Mouse (Mus musculus): ENCODE results near the gene Hist1h4j.

DNA sequence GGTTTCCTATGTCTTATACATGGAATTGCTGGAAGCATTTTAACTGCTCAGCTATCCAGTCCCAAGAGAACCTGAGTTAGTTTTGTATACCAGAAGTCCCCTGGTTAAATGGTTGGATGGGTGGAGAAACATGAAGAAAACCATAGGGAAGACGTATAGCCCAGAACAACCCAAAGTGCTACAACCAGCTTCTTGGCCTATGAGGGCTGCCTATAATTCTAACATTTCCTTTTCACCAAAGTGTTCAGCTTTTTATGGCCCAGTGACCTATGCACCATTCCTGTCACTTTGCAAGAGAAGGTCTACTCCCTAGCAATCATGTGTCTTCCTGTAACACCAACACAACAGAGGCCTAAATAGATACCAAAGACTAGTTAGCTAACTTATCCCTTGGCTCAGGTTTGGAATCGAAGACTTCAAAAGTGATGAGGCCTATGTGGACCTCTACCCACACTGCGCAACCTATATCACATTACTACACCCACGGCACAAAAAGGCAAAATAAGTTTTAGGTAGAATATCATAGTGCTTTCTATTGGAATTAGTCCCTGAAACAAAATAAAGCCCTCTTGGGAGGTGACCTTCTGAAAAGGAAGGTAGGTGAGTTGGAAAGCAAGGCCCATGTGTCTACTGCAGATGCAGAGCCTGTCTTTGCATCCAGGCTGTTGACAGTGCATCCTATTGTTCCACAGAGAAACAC is 16.3 kb upstream of the Hist1h4j start:
- TF ChIP-seq EP300 (IDR thresholded peaks at IDR 0.05; ENCODE audit: low read length) (no peak), NELFE (IDR thresholded peaks at IDR 0.05; ENCODE audit: low read depth, low read length) (peak; percentile 61; the same call in 1 of the 2 replicates), MAFK (IDR thresholded peaks at IDR 0.05; ENCODE audit: insufficient replicate concordance, low read length) (no peak), CTCF (conservative IDR thresholded peaks at IDR 0.05 in 1 of 2, IDR thresholded peaks at IDR 0.05 in 1 of 2; ENCODE audit: low read depth in 2 of 2, low read length in 2 of 2) (no peak), POLR2A (IDR thresholded peaks at IDR 0.05; ENCODE audit: low read depth, low read length) (peak; percentile 78), MXI1 (IDR thresholded peaks at IDR 0.05; ENCODE audit: low read depth, low read length) (no peak; the same call in 1 of the 2 replicates), POLR2AphosphoS2 (IDR thresholded peaks at IDR 0.05; ENCODE audit: low read depth, low read length) (peak; percentile 98), RCOR1 (conservative IDR thresholded peaks at IDR 0.05; ENCODE audit: low read depth, low read length) (peak; percentile 39; the same call in 1 of the 2 replicates)

Measured in CH12.LX (cell line).